30 mouse cellular contexts compared by ENCODE assay signal in genomic region chr7:110585250-110585649, GRCm38 (mm10). TPM values are rescaled to one million over a fixed set of nuclear protein-coding genes. Genes with fewer than 3 reads are reported as not detected.
A peak's percentile ranks its signal among the peaks of the same experiment; 100 is the strongest.
DNase-seq lines count a peak whose midpoint lies in the region; ATAC-seq and TF ChIP-seq lines count a peak whose summit lies in the region.
"Had no signal": no experiment of that assay in that cellular context is flagged by ENCODE, and none has a peak within 500 bp of the region (broad histone marks: within the 10 kb centered on the region; RNA-seq: fewer than 3 reads in every experiment).

No protein-coding gene starts in this region.

- no peaks in the 10 kb centered on the region for H3K9me3 ChIP-seq in kidney, embryonic 16.5 days (ENCODE audit: low read length)
- H3K9me3 ChIP-seq: embryonic facial prominence, embryonic 10.5 days; embryonic facial prominence, embryonic 15.5 days; forebrain, embryonic 12.5 days; G1E; limb, embryonic 12.5 days; midbrain, embryonic 10.5 days; midbrain, embryonic 15.5 days had no signal

- 0 out of 2 replicates have a peak overlapping the region, but pooled peaks have one; percentile 23 for H3K27ac ChIP-seq in kidney, adult 2 months (ENCODE audit: insufficient read depth, low read depth, low read length)
- no peak overlapping the region for H3K27ac ChIP-seq in kidney, embryonic 16.5 days (ENCODE audit: low read length)
- H3K27ac ChIP-seq: embryonic facial prominence, embryonic 10.5 days; embryonic facial prominence, embryonic 15.5 days; forebrain, embryonic 12.5 days; hindbrain, embryonic 14.5 days; left cerebral cortex, adult 2 months; limb, embryonic 12.5 days; midbrain, embryonic 10.5 days; midbrain, embryonic 15.5 days had no signal

- DNase-seq in gastrocnemius, adult 18-20 months (ENCODE audit: low spot score) = peak; percentile 13
- DNase-seq in gastrocnemius, postnatal 14 days = no peak
- DNase-seq in kidney, adult 2 months = no peak
- peak; percentile 27 for DNase-seq in lung, postnatal 25 days (ENCODE audit: low spot score)
- no peak for DNase-seq in lung, postnatal 36 days
- no peak for DNase-seq in cerebellum, adult 11 months
- DNase-seq: adrenal gland, postnatal 14 days; cerebellum, adult 18-20 months; cerebellum, postnatal 14 days; forebrain, postnatal 0 days; gastrocnemius, postnatal 25 days; kidney, adult 18-20 months; kidney, postnatal 10 days; right cerebral cortex, postnatal 25 days; spleen, adult 18-20 months; thymus, postnatal 14 days had no signal

- no peak overlapping the region for H3K9ac ChIP-seq in kidney, embryonic 16.5 days (replicated peaks; ENCODE audit: low read length)
- H3K9ac ChIP-seq: embryonic facial prominence, embryonic 15.5 days; forebrain, embryonic 12.5 days; forebrain, postnatal 0 days; hindbrain, embryonic 14.5 days; limb, embryonic 12.5 days; midbrain, embryonic 15.5 days had no signal

- H3K4me1 ChIP-seq in kidney, adult 2 months (ENCODE audit: control insufficient read depth, insufficient read depth, low read length) = no peaks in the 10 kb centered on the region; the same call in 1 of the 2 replicates
- H3K4me1 ChIP-seq in kidney, embryonic 16.5 days (ENCODE audit: insufficient read depth, low read length) = no peaks in the 10 kb centered on the region
- H3K4me1 ChIP-seq: forebrain, embryonic 12.5 days; limb, embryonic 12.5 days; midbrain, embryonic 10.5 days; midbrain, embryonic 15.5 days had no signal

- H3K27me3 ChIP-seq in kidney, adult 2 months (replicated peaks; ENCODE audit: control insufficient read depth, insufficient read depth, low read length) = no peaks in the 10 kb centered on the region
- no peaks in the 10 kb centered on the region for H3K27me3 ChIP-seq in kidney, embryonic 16.5 days (ENCODE audit: insufficient read depth, low read length)
- H3K27me3 ChIP-seq: embryonic facial prominence, embryonic 15.5 days; forebrain, embryonic 12.5 days; limb, embryonic 12.5 days; midbrain, embryonic 15.5 days; Patski had no signal

- H3K4me2 ChIP-seq in kidney, embryonic 16.5 days (replicated peaks; ENCODE audit: low read depth, low read length) = no peak overlapping the region
- H3K4me2 ChIP-seq: embryonic facial prominence, embryonic 15.5 days; forebrain, embryonic 12.5 days; hindbrain, embryonic 14.5 days; limb, embryonic 12.5 days; liver, embryonic 11.5 days; midbrain, embryonic 15.5 days had no signal

- TF ChIP-seq POLR2A in kidney, adult 2 months (IDR thresholded peaks at IDR 0.05; ENCODE audit: low read depth, low read length) = no peak

- intact Hi-C loops in gastrocnemius, postnatal 14 days (cut with DNase I; ENCODE audit: low total_unique reads) = no loop called here

- H3K36me3 ChIP-seq in kidney, adult 2 months (ENCODE audit: control insufficient read depth, insufficient read depth, low read length) = no peaks in the 10 kb centered on the region
- no peaks in the 10 kb centered on the region for H3K36me3 ChIP-seq in kidney, embryonic 16.5 days (ENCODE audit: insufficient read depth, low read length)
- H3K36me3 ChIP-seq: embryonic facial prominence, embryonic 15.5 days; forebrain, embryonic 12.5 days; G1E; limb, embryonic 12.5 days; midbrain, embryonic 10.5 days; midbrain, embryonic 15.5 days had no signal

- 48% methylated on average over 2 of the region's 2 CpGs for WGBS in kidney, adult 2 months
- WGBS in kidney, embryonic 16.5 days = 78% methylated on average over 2 of the region's 2 CpGs

- H3K4me3 ChIP-seq in kidney, adult 2 months (ENCODE audit: insufficient read depth, low read depth, low read length) = no peak overlapping the region
- H3K4me3 ChIP-seq in kidney, embryonic 16.5 days (ENCODE audit: low read length) = no peak overlapping the region
- H3K4me3 ChIP-seq: embryonic facial prominence, embryonic 10.5 days; embryonic facial prominence, embryonic 15.5 days; forebrain, embryonic 12.5 days; left cerebral cortex, adult 2 months; limb, embryonic 12.5 days; midbrain, embryonic 10.5 days; midbrain, embryonic 15.5 days had no signal

- TF ChIP-seq CTCF in kidney, adult 2 months (conservative IDR thresholded peaks at IDR 0.05; ENCODE audit: insufficient read depth, insufficient read length, low read depth, low read length) = no peak

- no peak for ATAC-seq in kidney, embryonic 16.5 days (ENCODE audit: low FRiP score, low TSS enrichment)
- ATAC-seq: forebrain, postnatal 0 days; midbrain, embryonic 15.5 days; Patski had no signal

RNA-seq across cellular contexts. Expression of gene Sbf2, which starts 29.5 kb away (rescaled TPM):
- 1 to 10 TPM; 9.1 to 9.3 TPM for total RNA-seq in gastrocnemius, adult 18-20 months (2021)
- total RNA-seq in gastrocnemius, postnatal 14 days (2021) = 10 to 100 TPM; 19.4 to 21.5 TPM
- 23.3 and 24.9 TPM in 2 replicates for polyA plus RNA-seq in kidney, adult 2 months (2012; rRNA removed)
- 32.1 and 36.7 TPM in 2 replicates for polyA plus RNA-seq in kidney, embryonic 16.5 days (2015; fragmentation: Nextera tagmentation; extraction: Ambion mirVana)
- polyA plus RNA-seq: G1E had no signal

RNA-seq across cellular contexts. Expression of gene Adm, which starts 42.2 kb away (rescaled TPM):
- 1 to 10 TPM; 2.9 to 4.0 TPM for total RNA-seq in gastrocnemius, adult 18-20 months (2021)
- 1 to 10 TPM; 5.6 to 6.1 TPM for total RNA-seq in gastrocnemius, postnatal 14 days (2021)
- 12.0 and 13.2 TPM in 2 replicates for polyA plus RNA-seq in kidney, adult 2 months (2012; rRNA removed)
- polyA plus RNA-seq in kidney, embryonic 16.5 days (2015; fragmentation: Nextera tagmentation; extraction: Ambion mirVana) = 10.1 and 11.4 TPM in 2 replicates
- total RNA-seq: G1E; hematopoietic stem cell, adult 5-6 weeks; megakaryocyte progenitor cell, adult 5-6 weeks had no signal
- polyA plus RNA-seq: G1E, Patski had no signal

Comparison
In these comparisons a context has a peak if more than half of its experiments do, and no peak if none do; other contexts are left out.
1. DNase-seq: peak in gastrocnemius, adult 18-20 months (single experiment) and lung, postnatal 25 days (single experiment); none in gastrocnemius, postnatal 14 days (single experiment), kidney, adult 2 months (single experiment), lung, postnatal 36 days (single experiment) and cerebellum, adult 11 months (single experiment).